Mouse (Mus musculus): Measurements from ENCODE around the gene Tmem9.

Tmem9 gene

GRCm38 (mm10) chr1:136007211-136008158 is at the start of gene Tmem9:
Tmem9 (plus strand) TSS chr1:136008150.
- no peak for DNase-seq (ENCODE audit: low read depth in 2 of 2, low spot score in 2 of 2)

GRCm38 (mm10) chr1:135958483-135958882 is 49.5 kb upstream of the Tmem9 start:
- peak in 1 of 2 experiments; percentile 16 for DNase-seq (ENCODE audit: low read depth in 2 of 2, low spot score in 2 of 2)

DNA sequence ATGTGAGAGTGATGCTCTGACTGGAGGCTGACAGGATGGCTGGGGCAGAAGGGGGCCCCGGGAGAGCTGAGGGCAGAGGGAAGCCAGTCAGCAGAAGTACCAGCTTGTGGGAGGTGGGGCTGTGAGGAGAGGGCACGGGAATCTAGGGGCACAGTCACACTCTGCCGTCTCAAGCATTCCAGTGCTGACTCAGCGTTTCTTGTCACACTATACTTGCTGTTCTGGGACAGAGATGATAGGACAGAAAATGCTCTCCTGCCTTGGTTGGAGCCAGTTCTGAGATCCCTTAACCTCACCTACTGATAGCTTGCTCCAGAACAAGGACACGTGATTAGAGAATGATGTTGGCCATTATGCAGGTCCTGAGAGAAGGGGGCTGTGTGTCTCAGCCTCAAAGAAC is 44.8 kb upstream of the Tmem9 start:
- no peak for DNase-seq (ENCODE audit: low read depth in 2 of 2, low spot score in 2 of 2)

DNA sequence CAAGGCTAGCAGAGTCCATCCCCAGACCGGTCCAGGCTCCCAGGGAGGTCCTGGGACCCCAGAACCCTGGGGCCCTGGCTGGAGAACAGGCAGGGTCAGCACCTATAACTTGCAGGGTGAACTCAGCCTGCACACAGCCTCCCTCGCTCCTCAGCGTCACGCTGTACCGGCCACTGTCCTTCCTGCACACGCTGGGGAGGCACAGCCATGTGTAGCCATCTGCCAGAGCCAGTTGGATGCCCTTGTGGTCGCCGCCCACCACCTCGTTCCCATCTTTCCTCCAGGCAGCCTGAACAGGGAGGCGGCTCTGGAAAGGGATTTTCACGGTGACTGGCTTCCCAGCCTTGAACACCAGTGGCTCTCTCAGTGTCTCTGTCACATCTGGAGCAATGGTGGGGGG is 43.4 kb upstream of the Tmem9 start:
- DNase-seq (ENCODE audit: low read depth in 2 of 2, low spot score in 2 of 2), result no peak

- no peak for DNase-seq (ENCODE audit: low read depth in 2 of 2, low spot score in 2 of 2)
These were observed 40.2 kb upstream of the Tmem9 start for GRCm38 (mm10) chr1:135967739-135968138.

DNA sequence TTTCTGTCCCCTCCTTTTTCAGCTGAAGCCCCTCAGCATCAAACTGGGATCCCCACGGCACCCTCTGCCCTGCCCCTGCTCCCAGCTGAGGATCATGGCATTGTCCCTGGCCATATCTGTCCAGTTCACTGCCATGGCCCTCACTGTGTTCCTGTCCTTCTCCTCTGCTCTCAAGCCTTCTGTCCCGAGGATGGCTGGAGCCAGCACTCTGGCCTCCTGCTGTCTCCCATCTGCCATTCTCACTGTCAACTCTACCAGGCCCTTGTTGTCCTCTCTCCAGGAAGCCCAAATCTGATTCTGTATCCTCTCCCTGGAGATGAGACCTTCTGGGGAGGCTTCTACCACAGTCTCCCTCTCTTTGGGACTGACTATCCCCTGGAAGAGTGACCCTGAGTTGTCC is 37.5 kb upstream of the Tmem9 start:
- no peak for DNase-seq (ENCODE audit: low read depth in 2 of 2, low spot score in 2 of 2)

DNA sequence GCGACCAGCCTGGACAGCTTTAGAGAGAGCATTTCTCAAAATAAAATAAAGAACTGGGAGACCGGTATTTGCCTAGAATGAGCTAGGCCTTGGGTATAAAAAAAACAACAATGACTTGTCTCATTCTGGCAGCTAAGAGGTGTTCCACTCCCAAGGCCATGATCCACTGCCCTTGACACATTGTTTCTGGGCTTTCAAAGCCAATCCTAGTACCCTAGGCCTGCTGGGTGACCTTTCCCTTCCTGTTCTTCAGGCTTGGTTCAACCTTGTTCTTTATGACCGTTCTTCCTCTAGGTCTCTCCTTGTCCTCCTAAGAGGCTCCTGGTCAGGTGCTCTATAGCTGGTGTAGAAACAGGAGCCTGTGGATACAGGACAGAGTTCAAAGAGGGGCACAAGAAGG is 35.4 kb upstream of the Tmem9 start:
- DNase-seq (ENCODE audit: low read depth in 2 of 2, low spot score in 2 of 2), result no peak

GRCm38 (mm10) chr1:135984105-135984504 is 23.8 kb upstream of the Tmem9 start:
- no peak for DNase-seq (ENCODE audit: low read depth in 2 of 2, low spot score in 2 of 2)

DNA sequence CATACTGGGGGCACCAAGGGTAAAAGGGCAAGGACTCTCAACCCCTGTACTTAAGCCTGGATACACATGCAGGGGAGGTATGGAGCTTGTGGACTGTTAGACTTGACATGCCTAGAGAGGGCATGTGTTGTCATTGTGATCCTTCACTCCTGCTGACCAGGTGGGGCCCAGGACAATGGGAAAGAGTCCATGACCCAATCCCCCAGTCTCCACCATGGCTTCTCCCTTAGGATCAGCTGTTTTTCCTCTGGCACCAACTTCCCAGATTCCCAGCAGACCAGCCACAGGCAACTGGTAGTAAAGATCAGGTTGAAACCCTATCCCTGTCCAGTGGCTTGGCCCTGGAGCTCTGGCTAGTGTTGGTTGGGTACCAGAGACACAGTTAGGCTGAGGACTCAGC is 18.1 kb upstream of the Tmem9 start:
- no peak for DNase-seq (ENCODE audit: low read depth in 2 of 2, low spot score in 2 of 2)

DNA sequence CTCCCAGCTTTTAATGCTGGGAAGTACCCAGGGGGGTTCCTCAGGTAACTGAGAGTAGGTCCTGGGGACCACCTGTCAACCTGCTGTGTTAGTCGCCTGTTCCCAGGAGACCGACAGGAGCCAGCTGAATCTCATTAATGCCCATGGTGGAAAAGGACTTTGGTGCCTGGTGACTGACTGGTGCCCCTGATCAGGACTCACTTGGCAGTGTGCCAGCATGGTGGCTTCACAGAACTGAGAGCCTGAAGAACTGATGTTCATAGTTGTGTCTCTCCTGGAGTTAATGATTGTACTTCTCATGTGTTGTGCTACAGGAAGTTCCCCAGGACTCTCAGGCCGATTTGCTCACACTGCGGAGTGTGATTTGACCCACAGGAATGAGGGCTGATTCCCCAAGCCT is 14.5 kb upstream of the Tmem9 start:
- no peak for DNase-seq (ENCODE audit: low read depth in 2 of 2, low spot score in 2 of 2)

GRCm38 (mm10) chr1:135997537-135997936 is 10.4 kb upstream of the Tmem9 start:
- DNase-seq (ENCODE audit: low read depth in 2 of 2, low spot score in 2 of 2), result no peak

DNA sequence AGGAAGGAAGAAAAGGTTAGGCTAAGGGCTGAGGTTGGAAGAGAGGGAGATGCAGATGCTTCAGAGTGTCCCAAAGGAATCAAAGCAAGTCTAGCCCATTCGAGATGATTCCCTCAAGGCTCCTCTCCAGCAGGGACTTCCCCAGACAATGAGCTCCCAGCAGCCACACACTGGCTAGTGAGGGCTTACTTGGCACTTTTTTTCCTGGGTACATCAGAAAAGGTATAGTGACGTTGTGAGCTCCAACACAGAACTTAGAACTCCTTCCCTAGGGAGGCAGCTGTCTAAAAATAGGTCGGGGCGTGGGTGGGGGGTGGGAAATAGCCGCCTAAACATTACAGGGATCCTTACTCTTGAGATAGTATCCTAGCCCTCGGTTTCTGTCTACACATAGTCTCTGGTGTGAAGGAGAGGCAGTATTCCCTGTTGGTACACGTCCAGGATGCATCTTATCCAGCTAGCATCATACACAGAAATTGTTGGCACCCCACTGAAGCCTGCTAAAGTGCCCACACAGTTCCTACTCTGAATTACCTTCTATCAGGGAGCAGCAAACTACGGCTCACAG is 8.1 kb upstream of the Tmem9 start:
- DNase-seq (ENCODE audit: low read depth in 2 of 2, low spot score in 2 of 2), result no peak

DNA sequence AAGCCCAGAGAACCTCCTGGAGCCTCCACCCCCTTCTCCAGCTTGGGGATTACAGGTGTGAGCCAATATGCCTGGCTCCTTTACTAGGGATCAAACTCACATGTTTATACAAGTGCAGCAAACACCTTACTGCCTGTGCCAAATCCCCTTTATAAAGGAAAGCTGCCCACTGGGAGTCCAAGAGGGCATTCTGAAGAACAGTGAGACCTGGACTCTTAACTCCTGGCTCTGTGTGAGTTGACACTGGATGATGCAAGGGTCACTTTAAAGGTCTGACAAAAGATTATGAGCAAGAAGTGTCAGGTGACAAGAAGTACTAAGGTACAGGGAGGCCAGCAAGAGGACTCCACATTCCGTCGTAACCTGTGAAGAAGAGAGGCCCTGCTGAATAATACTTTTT is 6.5 kb upstream of the Tmem9 start:
- no peak for DNase-seq (ENCODE audit: low read depth in 2 of 2, low spot score in 2 of 2)

- DNase-seq (ENCODE audit: low read depth in 2 of 2, low spot score in 2 of 2), result no peak
These were observed 1.6 kb upstream of the Tmem9 start, which contains the start of gene Igfn1 for GRCm38 (mm10) chr1:136006292-136006748. Igfn1 (minus strand) TSS chr1:136006342.

DNA sequence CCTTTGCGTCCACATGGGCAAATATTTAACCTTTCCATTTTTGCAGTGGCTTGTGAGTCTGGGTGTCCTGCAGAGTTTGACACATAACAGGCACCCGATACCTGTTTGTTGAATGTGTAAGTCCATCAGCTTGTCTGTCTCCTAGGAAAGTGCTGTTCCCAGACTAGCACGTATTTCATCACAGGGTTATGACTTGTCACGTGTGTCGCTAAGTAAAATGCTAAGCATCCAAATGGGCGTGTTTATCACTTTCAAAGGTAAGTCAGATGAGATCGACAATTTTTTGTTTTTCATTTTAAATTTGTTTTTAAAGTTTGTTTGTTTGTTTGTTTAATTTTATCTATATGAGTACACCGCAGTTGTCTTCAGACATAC is 196 bp downstream of the Tmem9 start:
- no peak for DNase-seq (ENCODE audit: low read depth in 2 of 2, low spot score in 2 of 2)

DNA sequence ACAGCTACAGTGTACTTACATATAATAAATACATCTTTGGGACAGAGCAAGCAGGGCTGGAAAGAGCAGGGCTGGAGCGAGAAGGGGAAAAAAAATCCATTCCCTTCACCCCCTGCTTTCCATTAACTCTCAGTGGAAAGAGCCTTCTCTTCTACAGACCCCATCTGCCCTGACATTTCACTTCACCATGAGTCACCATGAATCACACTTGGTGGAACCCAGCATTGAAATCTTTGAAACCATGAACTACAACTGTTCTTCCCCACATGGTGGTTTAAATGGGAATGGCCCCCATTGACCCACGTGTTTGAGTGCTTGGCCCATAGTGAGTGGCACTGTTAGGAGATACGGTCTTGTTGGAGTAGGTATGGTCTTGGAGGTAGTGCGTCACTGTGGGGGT is 2.3 kb downstream of the Tmem9 start:
- DNase-seq (ENCODE audit: low read depth in 2 of 2, low spot score in 2 of 2), result no peak

DNA sequence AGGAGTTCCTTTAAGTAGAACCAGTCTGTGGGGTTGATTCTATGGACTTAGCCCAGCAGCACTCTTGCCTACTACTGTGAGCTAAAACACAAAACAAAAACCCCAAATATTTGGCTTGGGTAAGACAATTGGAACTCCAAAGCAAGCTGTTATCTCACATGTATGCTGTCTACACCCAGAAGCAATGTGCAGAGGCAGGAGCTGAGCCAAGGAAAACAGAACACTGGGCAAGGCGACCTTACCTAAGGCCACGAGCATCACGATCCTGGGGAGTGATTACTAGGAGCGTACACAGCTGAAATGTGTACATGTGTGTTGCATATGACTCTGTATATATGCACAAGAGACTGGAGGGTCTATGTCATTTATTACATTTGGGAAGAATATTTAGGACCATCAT is 5.6 kb downstream of the Tmem9 start:
- no peak for DNase-seq (ENCODE audit: low read depth in 2 of 2, low spot score in 2 of 2)

GRCm38 (mm10) chr1:136014796-136015502 is 7.0 kb downstream of the Tmem9 start:
- DNase-seq (ENCODE audit: low read depth in 2 of 2, low spot score in 2 of 2), result no peak

GRCm38 (mm10) chr1:136017307-136017706 is 9.4 kb downstream of the Tmem9 start:
- DNase-seq (ENCODE audit: low read depth in 2 of 2, low spot score in 2 of 2), result no peak

- DNase-seq (ENCODE audit: low read depth in 2 of 2, low spot score in 2 of 2), result peak; percentile 57 to 76
These were observed 10.0 kb downstream of the Tmem9 start for GRCm38 (mm10) chr1:136017907-136018313.

DNA sequence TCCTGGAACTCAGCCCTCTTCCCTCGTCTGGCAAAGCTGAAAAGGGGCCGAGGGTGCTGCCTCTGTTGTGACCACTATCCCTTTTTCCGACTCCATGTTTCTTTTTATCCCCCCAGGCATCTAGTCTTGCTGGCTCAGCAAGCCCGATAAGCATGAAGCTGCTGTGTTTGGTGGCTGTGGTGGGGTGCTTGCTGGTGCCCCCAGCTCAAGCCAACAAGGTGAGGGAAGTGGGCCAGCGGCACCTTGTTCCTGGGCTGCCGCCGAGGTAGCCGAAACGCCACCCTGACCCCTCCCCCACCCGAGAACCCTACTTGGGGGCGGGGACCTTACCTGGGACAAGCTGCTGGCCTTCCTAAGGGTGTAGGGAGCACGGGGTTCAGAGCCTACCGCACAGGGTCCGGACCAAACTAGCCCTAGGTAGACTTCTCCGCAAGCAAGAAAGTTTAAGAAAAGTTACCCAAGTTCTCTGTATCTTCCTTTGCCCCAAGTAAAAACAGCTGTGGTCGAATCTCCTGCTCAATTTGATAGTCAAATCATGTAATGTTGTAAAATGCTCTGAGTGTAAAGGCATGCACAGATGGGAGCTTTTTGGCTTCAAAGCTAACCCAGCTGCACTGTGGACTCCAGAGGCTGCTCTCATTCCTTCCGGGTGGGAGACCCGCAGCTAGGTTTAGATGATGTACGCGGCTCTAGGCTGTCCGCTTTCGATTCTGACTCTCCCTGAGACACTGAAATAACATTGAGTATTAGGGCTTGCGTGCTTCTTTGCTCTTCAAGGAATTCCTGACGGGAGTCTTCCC is 10.6 kb downstream of the Tmem9 start:
- peak; percentile 12 to 26 for DNase-seq (ENCODE audit: low read depth in 2 of 2, low spot score in 2 of 2)

Data from CD8-positive naive resting alpha-beta T cell, adult 2 months (primary cell).